Mouse (Mus musculus) layer of hippocampus, adult 11-12 months (tissue): ENCODE measurements at regions not wholly inside any gene's neighbourhood (a gene's known extent, or its start where the extent isn't known, plus 50 kb on each side); places are given as distances from the start of the nearest gene placed in this dataset.

ENCODE experiments used
- DNase-seq: peaks from one replicate; pipeline ENCODE4 v3.0.0; 2022; ENCODE audit warnings: low spot score

- no peak for DNase-seq
Observed at GRCm38 (mm10) chr8:107717856-107718255, 129.6 kb upstream of the Psmd7 start.

- DNase-seq = no peak
Observed at GRCm38 (mm10) chr8:107719656-107720055, 131.4 kb upstream of the Psmd7 start.

GRCm38 (mm10) chr8:107726716-107727115 is 138.5 kb upstream of the Psmd7 start:
- no peak for DNase-seq

- no peak for DNase-seq
Observed at GRCm38 (mm10) chr8:107727276-107727675, 139.0 kb upstream of the Psmd7 start.

- no peak for DNase-seq
Observed at GRCm38 (mm10) chr8:107739091-107739490, 150.8 kb upstream of the Psmd7 start.

GRCm38 (mm10) chr8:107757083-107757482 is 168.8 kb upstream of the Psmd7 start:
- no peak for DNase-seq

- DNase-seq = no peak
Observed at GRCm38 (mm10) chr8:107758637-107759036, 170.4 kb upstream of the Psmd7 start.

GRCm38 (mm10) chr8:107776906-107777305 is 165.5 kb upstream of the Zfhx3 start:
- DNase-seq = no peak

- no peak for DNase-seq
Observed at GRCm38 (mm10) chr8:107785771-107786170, 156.7 kb upstream of the Zfhx3 start.

- no peak for DNase-seq
Observed at GRCm38 (mm10) chr8:107792286-107792685, 150.2 kb upstream of the Zfhx3 start.

GRCm38 (mm10) chr8:107814931-107815330 is 127.5 kb upstream of the Zfhx3 start:
- DNase-seq = no peak

- DNase-seq = no peak
Observed at GRCm38 (mm10) chr8:107815775-107816174, 126.7 kb upstream of the Zfhx3 start.

- no peak for DNase-seq
Observed at GRCm38 (mm10) chr8:107817796-107818195, 124.6 kb upstream of the Zfhx3 start.

- DNase-seq = no peak
Observed at GRCm38 (mm10) chr8:107820174-107820760, 122.2 kb upstream of the Zfhx3 start.

GRCm38 (mm10) chr8:107821522-107821921 is 120.9 kb upstream of the Zfhx3 start:
- DNase-seq = no peak

GRCm38 (mm10) chr8:107824096-107824495 is 118.3 kb upstream of the Zfhx3 start:
- no peak for DNase-seq

GRCm38 (mm10) chr8:107824640-107825039 is 117.8 kb upstream of the Zfhx3 start:
- DNase-seq = no peak

GRCm38 (mm10) chr8:107827500-107828125 is 114.8 kb upstream of the Zfhx3 start:
- no peak for DNase-seq

- DNase-seq = no peak
Observed at GRCm38 (mm10) chr8:107828541-107828940, 113.9 kb upstream of the Zfhx3 start.

GRCm38 (mm10) chr8:107833481-107833880 is 109.0 kb upstream of the Zfhx3 start:
- no peak for DNase-seq

- DNase-seq = no peak
Observed at GRCm38 (mm10) chr8:107846141-107846540, 96.3 kb upstream of the Zfhx3 start.

GRCm38 (mm10) chr8:107851236-107852043 is 91.0 kb upstream of the Zfhx3 start:
- no peak for DNase-seq

GRCm38 (mm10) chr8:107859770-107860169 is 82.7 kb upstream of the Zfhx3 start:
- no peak for DNase-seq
